Mouse (Mus musculus): ENCODE data around the gene Klf13.

- no peak for TF ChIP-seq CTCF (IDR thresholded peaks at IDR 0.05; ENCODE audit: low read depth, low read length)
- TF ChIP-seq POLR2A (IDR thresholded peaks at IDR 0.05; ENCODE audit: borderline replicate concordance, low read depth, low read length) = no peak
These were observed 38.8 kb downstream of the Klf13 start for GRCm38 (mm10) chr7:63899925-63900324.
